Mouse (Mus musculus) frontal cortex, adult 2 months (tissue): Measurements from ENCODE around the gene Arvcf. TPM values are rescaled to one million over a fixed set of nuclear protein-coding genes. Genes with fewer than 3 reads are reported as not detected.

Source experiments
- DNase-seq, 2 experiments: peaks; one replicate each; pipeline ENCODE4 v3.0.0; 2022; ENCODE audit warnings: low spot score in 1 of 2; ENCODE audit errors: extremely low spot score in 1 of 2
- polyA plus RNA-seq: library from polyadenylated mRNA; depleted of rRNA; stranded (reverse); fragments of >200 nt; gene quantifications from 2 replicates; pipeline ENCODE4 v1.2.3, GENCODE M21; 2012

Arvcf gene
- polyA plus RNA-seq, 1 experiment = 44.2 TPM

DNA sequence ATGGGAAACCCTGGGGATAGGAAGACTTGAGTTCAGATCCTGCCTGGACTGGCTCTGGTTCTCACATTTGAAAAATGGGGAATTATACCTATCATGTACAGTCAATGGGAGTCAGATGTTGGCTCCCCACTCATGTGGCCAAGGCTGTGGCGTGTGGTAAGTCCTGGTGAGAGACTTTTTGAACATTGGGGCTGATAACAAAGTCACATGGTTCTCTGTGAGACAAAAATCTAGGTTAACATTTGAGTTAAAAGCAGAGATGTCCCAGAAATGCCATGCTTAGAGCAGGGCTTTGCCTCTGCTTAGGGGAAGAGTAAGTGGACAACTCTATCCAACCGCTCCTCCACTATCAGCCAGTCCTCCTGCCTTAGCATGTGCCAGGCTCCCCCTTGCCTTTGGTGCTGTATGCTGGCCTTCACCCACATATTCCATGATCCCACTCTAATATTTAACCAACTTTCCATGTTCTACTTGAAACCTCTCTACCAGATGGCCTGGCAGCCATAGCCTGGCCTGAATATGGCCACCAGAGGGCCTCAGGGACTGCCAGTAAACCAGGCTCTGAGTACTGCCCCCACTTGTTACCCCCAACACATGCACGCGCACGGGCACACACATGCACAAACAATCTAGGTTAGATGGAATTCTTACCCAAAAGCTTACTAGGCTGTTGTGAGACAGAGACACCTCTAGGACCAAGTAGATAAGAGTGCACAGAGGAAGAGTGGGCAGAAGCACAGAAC, 3.5 kb downstream of the Arvcf start:
- DNase-seq = peak in 1 of 2 experiments; percentile 55

- no peak for DNase-seq
Observed at GRCm38 (mm10) chr16:18353106-18353505, 5.1 kb downstream of the Arvcf start.

GRCm38 (mm10) chr16:18356961-18357360, 9.0 kb downstream of the Arvcf start:
- no peak for DNase-seq

DNA sequence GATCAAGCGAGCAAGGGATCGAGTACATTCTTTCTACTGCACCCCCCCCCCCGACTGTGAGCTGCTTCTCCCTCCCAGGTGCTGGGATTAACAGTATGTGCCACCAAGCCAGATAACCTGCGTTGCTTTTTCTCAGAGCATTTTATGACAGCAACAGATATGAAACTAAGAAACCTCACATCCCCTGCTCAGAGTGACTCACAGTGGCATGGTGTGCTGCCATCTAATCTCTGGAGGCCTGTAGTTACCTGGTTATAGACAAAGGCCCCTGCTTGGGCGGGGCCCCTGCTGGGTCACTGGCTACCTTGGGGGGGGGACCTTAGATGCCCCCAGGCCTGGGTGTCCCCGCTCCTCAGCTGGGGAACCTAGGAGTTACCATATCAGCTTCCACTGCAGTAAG, 10.0 kb downstream of the Arvcf start:
- no peak for DNase-seq

- peak in 1 of 2 experiments; percentile 45 for DNase-seq
Observed at GRCm38 (mm10) chr16:18360151-18360805, 12.3 kb downstream of the Arvcf start.

DNA sequence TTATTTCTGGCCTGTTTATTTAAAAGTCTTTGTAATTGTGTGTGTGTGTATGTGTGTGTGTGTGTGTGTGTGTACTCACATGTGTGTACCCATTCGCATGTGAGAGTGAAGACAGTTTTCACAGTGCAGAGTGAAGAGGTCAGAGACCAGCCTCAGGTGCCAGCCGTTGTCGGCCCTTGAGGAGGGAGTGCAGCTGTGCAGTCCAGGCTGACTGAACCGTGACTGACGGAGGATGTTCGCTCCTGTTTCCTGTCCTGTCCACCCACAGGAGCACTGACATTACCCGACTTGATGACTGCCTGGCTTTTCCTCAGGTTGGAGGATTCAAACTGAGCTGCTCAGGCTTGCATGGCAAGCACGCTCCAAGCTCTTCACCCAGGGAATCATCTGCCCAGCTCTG, 15.0 kb downstream of the Arvcf start:
- DNase-seq = no peak

DNA sequence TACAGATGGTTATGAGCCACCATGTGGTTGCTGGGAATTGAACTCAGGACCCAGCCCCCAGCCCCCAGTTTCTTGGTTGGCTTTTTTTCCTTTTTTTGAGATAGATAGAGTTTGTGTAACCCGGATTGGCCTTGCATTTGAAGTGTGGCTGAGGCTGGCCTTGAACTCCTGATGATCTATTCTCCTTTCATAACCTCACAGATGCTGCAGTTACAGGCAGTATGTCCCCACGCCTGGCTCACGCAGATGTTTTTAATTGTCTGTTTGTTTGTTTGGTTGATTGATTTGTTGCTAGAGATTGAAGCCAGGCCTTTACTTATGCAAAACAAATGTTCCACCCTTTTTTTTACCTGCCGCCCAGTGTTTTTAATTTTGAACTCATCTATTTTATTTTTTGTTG, 18.9 kb downstream of the Arvcf start:
- DNase-seq = no peak

DNA sequence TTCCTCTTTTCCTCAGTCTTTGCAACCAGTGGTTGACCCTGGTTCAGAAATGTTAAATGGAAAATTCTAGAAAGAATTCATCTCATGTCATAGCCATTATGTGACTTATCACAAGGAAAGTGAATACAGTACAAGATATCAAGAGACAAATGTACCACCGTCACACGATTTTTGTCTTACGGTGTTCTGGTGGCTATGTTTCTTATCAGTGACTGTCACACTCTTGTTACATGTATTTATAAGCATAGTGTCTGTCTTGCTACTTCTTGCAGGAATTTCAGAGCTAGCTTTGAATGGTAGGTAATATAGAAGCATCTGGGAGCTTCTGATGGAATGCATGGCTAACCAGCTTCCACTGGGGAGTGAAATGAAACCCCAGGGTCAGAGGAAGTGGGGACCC, 22.2 kb downstream of the Arvcf start:
- no peak for DNase-seq

GRCm38 (mm10) chr16:18373632-18374031, 25.6 kb downstream of the Arvcf start:
- DNase-seq = no peak

DNA sequence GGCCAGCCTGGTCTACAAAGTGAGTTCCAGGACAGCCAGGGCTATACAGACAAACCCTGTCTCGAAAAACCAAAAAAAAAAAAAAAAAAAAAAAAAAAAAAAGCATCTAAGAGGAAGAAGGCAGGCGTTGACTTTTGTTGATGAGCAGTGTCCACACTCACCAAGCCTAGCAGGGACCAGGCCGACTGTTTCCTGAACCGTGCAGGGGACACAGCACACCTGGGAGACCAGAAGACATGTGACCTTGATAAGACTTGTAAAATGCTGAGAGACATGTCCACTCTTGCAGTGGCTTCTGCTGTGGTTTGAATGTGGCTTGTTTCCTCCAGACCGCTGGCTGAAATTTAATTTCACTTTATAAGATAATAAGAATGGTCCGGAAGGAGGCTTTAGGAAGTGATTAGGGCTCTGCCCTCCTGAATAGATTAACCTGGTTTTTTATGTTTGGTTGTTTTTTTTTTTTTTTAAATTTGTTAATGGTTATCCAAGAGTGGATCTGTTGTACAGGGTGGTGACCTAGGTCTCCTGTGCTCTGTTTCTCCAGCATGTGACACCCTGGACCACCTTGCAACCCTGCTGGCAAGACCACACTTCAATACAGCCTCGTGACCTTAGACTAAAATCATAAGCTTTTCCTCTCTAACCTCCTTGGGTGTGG, 28.4 kb downstream of the Arvcf start:
- DNase-seq = no peak

DNA sequence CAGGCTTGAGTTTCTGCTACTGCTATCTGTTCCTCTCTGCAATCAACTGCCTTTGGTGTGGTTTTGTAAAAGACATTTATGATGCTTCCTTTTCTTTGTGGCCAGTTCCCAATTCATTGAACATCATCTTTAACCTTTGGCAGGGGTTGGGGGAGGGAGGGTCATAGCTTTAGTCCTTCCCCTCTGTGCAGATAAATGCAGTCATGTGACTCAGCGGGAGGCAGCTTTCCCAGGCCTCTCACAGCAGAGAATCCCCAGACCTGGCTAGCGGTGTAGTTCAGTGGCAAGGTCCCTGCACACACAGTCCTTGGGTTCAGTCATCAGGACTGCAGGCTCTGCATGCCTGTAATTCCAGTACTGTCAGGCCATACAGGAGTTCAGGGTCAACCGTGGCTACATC, 29.2 kb downstream of the Arvcf start:
- no peak for DNase-seq

- no peak for DNase-seq
Observed at GRCm38 (mm10) chr16:18378489-18378888, 30.5 kb downstream of the Arvcf start.

DNA sequence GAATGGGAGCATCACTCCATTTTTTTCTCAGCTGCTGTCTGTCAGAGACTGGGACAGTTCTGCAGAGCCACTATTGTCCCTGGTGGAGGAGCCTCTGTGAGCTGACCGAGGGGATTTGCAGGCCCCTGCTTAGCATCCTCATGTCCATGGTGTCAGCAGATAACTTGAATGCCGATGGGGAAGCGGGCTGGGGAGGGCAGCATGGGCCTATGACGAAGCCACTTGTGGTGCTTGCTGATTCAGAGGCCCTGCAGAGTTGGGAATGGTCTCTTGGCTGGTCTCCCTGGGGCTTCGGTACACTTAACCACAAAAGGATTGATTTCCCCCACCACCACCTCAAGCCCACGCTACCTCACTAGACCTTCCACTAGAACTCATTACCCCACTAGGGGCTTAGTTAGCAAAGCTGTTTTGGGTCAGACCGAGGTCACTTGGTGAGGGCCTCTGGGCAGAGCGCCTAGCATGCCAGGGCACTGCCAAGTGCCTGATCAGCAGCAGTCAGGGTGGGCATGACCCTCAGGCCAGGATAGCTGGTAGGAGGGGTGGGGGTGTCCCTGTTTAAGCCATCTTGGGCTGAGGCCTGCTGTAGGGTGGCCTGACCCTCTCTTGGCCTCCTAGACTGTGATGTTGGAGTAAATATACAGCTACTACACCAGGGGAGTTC, 31.5 kb downstream of the Arvcf start:
- DNase-seq = no peak

GRCm38 (mm10) chr16:18380495-18381063, 32.6 kb downstream of the Arvcf start:
- no peak for DNase-seq

GRCm38 (mm10) chr16:18381621-18382258, 33.8 kb downstream of the Arvcf start:
- DNase-seq = no peak

GRCm38 (mm10) chr16:18383045-18383726, 35.2 kb downstream of the Arvcf start:
- no peak for DNase-seq

DNA sequence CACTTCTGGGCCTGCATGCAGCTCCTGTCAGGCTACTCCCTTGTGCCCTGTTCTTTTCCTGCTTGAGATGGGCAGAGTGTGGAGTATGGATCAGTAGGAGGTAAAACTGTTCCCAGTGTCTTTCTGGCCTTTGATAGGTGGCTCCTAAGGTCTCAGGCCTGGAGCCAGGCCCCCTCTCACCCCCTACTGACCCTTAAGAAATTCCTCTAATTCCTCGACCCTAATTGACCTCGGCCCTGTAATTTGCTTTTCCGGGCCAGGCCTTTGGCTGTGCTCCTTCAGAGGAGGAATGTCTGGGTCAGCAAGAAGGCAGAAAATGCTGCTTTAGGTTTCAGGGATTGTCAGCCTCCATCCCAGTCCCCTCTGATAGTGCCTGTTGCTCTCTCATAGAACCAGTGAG, 35.8 kb downstream of the Arvcf start:
- DNase-seq = no peak

DNA sequence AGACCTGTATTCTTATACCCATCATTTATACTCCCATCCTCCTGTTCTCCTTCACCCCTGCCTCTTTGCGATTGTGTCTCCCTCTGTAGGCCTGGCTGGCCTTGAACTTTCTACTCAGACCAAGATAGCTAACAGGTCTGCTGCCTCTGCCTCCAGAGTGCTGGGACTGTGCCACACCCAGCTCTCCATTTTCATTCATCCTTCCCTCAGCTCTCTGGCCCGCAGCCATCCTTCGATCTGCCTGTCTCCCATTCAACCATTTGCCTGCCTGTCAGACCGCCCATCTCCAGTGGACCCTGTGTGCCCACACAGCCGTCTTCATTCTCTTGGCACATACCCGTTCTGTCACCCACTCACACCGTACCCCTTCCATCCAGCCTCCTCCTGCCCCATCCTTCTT, 36.2 kb downstream of the Arvcf start:
- DNase-seq = no peak

GRCm38 (mm10) chr16:18384659-18385058, 36.7 kb downstream of the Arvcf start:
- DNase-seq = no peak

DNA sequence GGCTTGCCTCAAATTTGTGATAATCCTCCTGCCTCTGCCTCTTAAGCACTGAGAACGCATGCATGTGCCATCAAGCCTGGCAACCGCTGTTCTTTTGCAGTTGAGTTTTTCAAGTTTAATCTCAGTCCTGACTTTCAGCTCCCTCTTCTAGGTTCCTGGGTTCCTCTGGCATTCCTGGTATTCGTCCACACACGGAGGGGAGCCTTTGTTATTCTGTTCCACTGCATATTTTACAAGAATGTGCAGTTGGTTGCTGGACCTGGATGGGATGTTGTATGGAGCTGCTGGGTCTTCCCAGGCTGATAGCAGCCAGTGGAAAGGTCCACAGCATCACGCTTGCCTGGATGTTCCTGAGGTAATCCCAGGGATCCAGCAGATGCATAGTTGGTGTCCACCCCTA, 37.4 kb downstream of the Arvcf start:
- DNase-seq = no peak
